Comparison of ENCODE assay signal across 9 mouse cellular contexts in the genomic region with DNA sequence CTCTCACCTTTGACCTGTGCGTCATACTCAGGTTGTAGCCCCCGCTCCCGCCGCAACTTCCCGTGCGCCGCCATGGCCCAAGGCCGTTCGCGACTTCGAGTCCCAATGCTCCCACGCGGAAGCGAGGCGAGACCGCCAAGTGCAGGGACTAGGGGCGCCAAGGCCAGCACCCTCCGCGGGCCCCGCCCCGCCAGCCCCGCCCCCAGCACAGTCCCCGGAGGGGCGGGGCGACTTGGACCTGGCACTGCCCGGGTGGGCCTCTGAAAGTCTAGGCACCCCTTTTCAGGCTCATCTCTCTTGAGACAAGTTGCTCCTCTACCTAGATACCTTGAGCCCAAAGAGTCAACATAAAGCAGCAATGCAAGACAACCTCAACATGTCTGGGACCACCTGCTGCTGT. TPM values are rescaled to one million over a fixed set of nuclear protein-coding genes. Genes with fewer than 3 reads are reported as not detected.
DNase-seq lines count a peak whose midpoint lies in the region; ATAC-seq and TF ChIP-seq lines count a peak whose summit lies in the region.
"Had no signal": no experiment of that assay in that cellular context is flagged by ENCODE, and none has a peak within 500 bp of the region (broad histone marks: within the 10 kb centered on the region; RNA-seq: fewer than 3 reads in every experiment).

No protein-coding gene starts in this region.

- H3K9me3 ChIP-seq in hindbrain, embryonic 10.5 days: no peaks in the 10 kb centered on the region
- no peaks in the 10 kb centered on the region for H3K9me3 ChIP-seq in liver, embryonic 13.5 days (replicated peaks)

- ATAC-seq in liver, embryonic 13.5 days (ENCODE audit: low read depth): peak; percentile 45; the same call in 1 of the 2 replicates

- no peaks in the 10 kb centered on the region for H3K27me3 ChIP-seq in hindbrain, embryonic 10.5 days (ENCODE audit: insufficient read depth, poor library complexity, severe bottlenecking)
- no peaks in the 10 kb centered on the region for H3K27me3 ChIP-seq in liver, embryonic 13.5 days
- H3K27me3 ChIP-seq in small intestine, adult 2 months (ENCODE audit: control insufficient read depth, insufficient read depth, low read length): no peaks in the 10 kb centered on the region

- no peak for TF ChIP-seq CTCF in small intestine, adult 2 months (IDR thresholded peaks at IDR 0.05; ENCODE audit: extremely low read depth, insufficient read length, insufficient replicate concordance, low read depth, low read length)

- 25% methylated on average over 26 of the region's 26 CpGs for WGBS in hindbrain, embryonic 10.5 days
- 8% methylated on average over 21 of the region's 26 CpGs for WGBS in liver, embryonic 13.5 days (ENCODE audit: insufficient replicate concordance)
- 8% methylated on average over 24 of the region's 26 CpGs for WGBS in small intestine, adult 2 months

- no peaks in the 10 kb centered on the region for H3K36me3 ChIP-seq in hindbrain, embryonic 10.5 days
- H3K36me3 ChIP-seq in liver, embryonic 13.5 days: no peaks in the 10 kb centered on the region
- no peaks in the 10 kb centered on the region for H3K36me3 ChIP-seq in small intestine, adult 2 months (ENCODE audit: control insufficient read depth, insufficient read depth, low read length)

- H3K4me3 ChIP-seq in hindbrain, embryonic 10.5 days: peak overlapping the region; percentile 38
- H3K4me3 ChIP-seq in liver, embryonic 13.5 days (replicated peaks): peak overlapping the region; percentile 53
- H3K4me3 ChIP-seq in small intestine, adult 2 months (ENCODE audit: low read depth, low read length): peak overlapping the region; percentile 51

- H3K4me2 ChIP-seq in liver, embryonic 13.5 days: peak overlapping the region; percentile 74

- peaks cover 6% of the 10 kb centered on the region for H3K4me1 ChIP-seq in hindbrain, embryonic 10.5 days (replicated peaks)
- peaks cover 52% of the 10 kb centered on the region for H3K4me1 ChIP-seq in liver, embryonic 13.5 days (replicated peaks)
- peaks cover 4% of the 10 kb centered on the region for H3K4me1 ChIP-seq in small intestine, adult 2 months (ENCODE audit: control insufficient read depth, insufficient read depth, insufficient read length, low read length)

- peak overlapping the region; percentile 69 for H3K9ac ChIP-seq in liver, embryonic 13.5 days

- H3K27ac ChIP-seq in hindbrain, embryonic 10.5 days: peak overlapping the region; percentile 29; the same call in 1 of the 2 replicates
- peak overlapping the region; percentile 76 for H3K27ac ChIP-seq in liver, embryonic 13.5 days
- H3K27ac ChIP-seq in small intestine, adult 2 months (ENCODE audit: insufficient read depth, low read depth, low read length): peak overlapping the region; percentile 86

- DNase-seq in adrenal gland, postnatal 10 days: peak; percentile 41
- DNase-seq in adrenal gland, adult 8-10 months: no peak
- peak; percentile 36 for DNase-seq in ZHBTc4 (ENCODE audit: low read depth, low spot score)
- DNase-seq in hindbrain, embryonic 10.5 days (ENCODE audit: low spot score): no peak
- DNase-seq in liver, embryonic 13.5 days: peak; percentile 39
- DNase-seq in frontal cortex, adult 2 months (ENCODE audit: extremely low spot score in 1 of 2, low spot score in 1 of 2): no peak
- DNase-seq in layer of hippocampus, postnatal 10 days (ENCODE audit: low spot score in 2 of 2): no peak

- no peak for TF ChIP-seq POLR2A in small intestine, adult 2 months (IDR thresholded peaks at IDR 0.05; ENCODE audit: low read depth, low read length)

RNA-seq across cellular contexts. Expression of gene Arhgap4, which starts 10.5 kb away (rescaled TPM):
- 1 to 10 TPM; 7.9 to 9.2 TPM for total RNA-seq in adrenal gland, postnatal 10 days (2021)
- total RNA-seq in adrenal gland, adult 8-10 months (2022): 1 to 10 TPM; 2.4 to 7.7 (median 5.4) TPM
- 2.2 TPM in 2 replicates for polyA plus RNA-seq in hindbrain, embryonic 10.5 days (2016; fragmentation: Nextera tagmentation; extraction: Ambion mirVana)
- polyA plus RNA-seq in liver, embryonic 13.5 days (2015; fragmentation: Nextera tagmentation; extraction: Ambion mirVana): 4.7 and 4.8 TPM in 2 replicates
- polyA plus RNA-seq in small intestine, adult 2 months (2012; rRNA removed): 16.7 and 22.9 TPM in 2 replicates
- 6.4 and 7.3 TPM in 2 replicates for polyA plus RNA-seq in frontal cortex, adult 2 months (2012; rRNA removed)
- 1 to 10 TPM; 4.6 to 5.1 TPM for total RNA-seq in layer of hippocampus, postnatal 10 days (2021)

RNA-seq across cellular contexts. Expression of gene Naa10, which starts 10.6 kb away (rescaled TPM):
- total RNA-seq in adrenal gland, postnatal 10 days (2021): 10 to 100 TPM; 86.5 to 99.0 TPM
- total RNA-seq in adrenal gland, adult 8-10 months (2022): 100 to 1,000 TPM in 1 of 4 experiments, 10 to 100 TPM in 3; 77.6 to 108 (median 89.8) TPM
- polyA plus RNA-seq in hindbrain, embryonic 10.5 days (2016; fragmentation: Nextera tagmentation; extraction: Ambion mirVana): 148 and 159 TPM in 2 replicates
- polyA plus RNA-seq in liver, embryonic 13.5 days (2015; fragmentation: Nextera tagmentation; extraction: Ambion mirVana): 129 and 131 TPM in 2 replicates
- polyA plus RNA-seq in small intestine, adult 2 months (2012; rRNA removed): 33.3 and 50.5 TPM in 2 replicates
- 77.6 and 80.3 TPM in 2 replicates for polyA plus RNA-seq in frontal cortex, adult 2 months (2012; rRNA removed)
- 10 to 100 TPM; 69.8 to 72.9 TPM for total RNA-seq in layer of hippocampus, postnatal 10 days (2021)

RNA-seq across cellular contexts. Expression of gene L1cam, which starts 15.3 kb away (rescaled TPM):
- total RNA-seq in adrenal gland, postnatal 10 days (2021): 10 to 100 TPM in 1 of 2 experiments, 1 to 10 TPM in 1; 9.9 to 24.7 TPM
- 10 to 100 TPM; 10.1 to 25.3 (median 16.7) TPM for total RNA-seq in adrenal gland, adult 8-10 months (2022)
- 13.4 and 26.1 TPM in 2 replicates for polyA plus RNA-seq in hindbrain, embryonic 10.5 days (2016; fragmentation: Nextera tagmentation; extraction: Ambion mirVana)
- polyA plus RNA-seq in liver, embryonic 13.5 days (2015; fragmentation: Nextera tagmentation; extraction: Ambion mirVana): 0.16 and 0.19 TPM in 2 replicates
- polyA plus RNA-seq in small intestine, adult 2 months (2012; rRNA removed): 7.9 and 20.8 TPM in 2 replicates
- 88.7 and 113 TPM in 2 replicates for polyA plus RNA-seq in frontal cortex, adult 2 months (2012; rRNA removed)
- 100 to 1,000 TPM; 333 to 351 TPM for total RNA-seq in layer of hippocampus, postnatal 10 days (2021)

RNA-seq across cellular contexts. Expression of gene Avpr2, which starts 19.3 kb away (rescaled TPM):
- total RNA-seq in adrenal gland, postnatal 10 days (2021): not detected
- total RNA-seq in adrenal gland, adult 8-10 months (2022): not detected
- polyA plus RNA-seq in hindbrain, embryonic 10.5 days (2016; fragmentation: Nextera tagmentation; extraction: Ambion mirVana): 0.16 TPM in 1 of 2 replicates, not detected in the other
- 0.06 and 0.10 TPM in 2 replicates for polyA plus RNA-seq in liver, embryonic 13.5 days (2015; fragmentation: Nextera tagmentation; extraction: Ambion mirVana)
- polyA plus RNA-seq in small intestine, adult 2 months (2012; rRNA removed): 0.09 TPM in 1 of 2 replicates, not detected in the other
- not detected in 2 replicates for polyA plus RNA-seq in frontal cortex, adult 2 months (2012; rRNA removed)
- not detected for total RNA-seq in layer of hippocampus, postnatal 10 days (2021)
- total RNA-seq: heart, adult 18-20 months had no signal

RNA-seq across cellular contexts. Expression of gene Renbp, which starts 19.5 kb away (rescaled TPM):
- total RNA-seq in adrenal gland, postnatal 10 days (2021): 10 to 100 TPM; 17.4 to 19.2 TPM
- total RNA-seq in adrenal gland, adult 8-10 months (2022): 10 to 100 TPM; 17.7 to 51.7 (median 30.5) TPM
- polyA plus RNA-seq in hindbrain, embryonic 10.5 days (2016; fragmentation: Nextera tagmentation; extraction: Ambion mirVana): 20.6 and 25.8 TPM in 2 replicates
- 17.5 TPM in 2 replicates for polyA plus RNA-seq in liver, embryonic 13.5 days (2015; fragmentation: Nextera tagmentation; extraction: Ambion mirVana)
- 2.4 and 4.2 TPM in 2 replicates for polyA plus RNA-seq in small intestine, adult 2 months (2012; rRNA removed)
- polyA plus RNA-seq in frontal cortex, adult 2 months (2012; rRNA removed): 9.2 and 10.0 TPM in 2 replicates
- total RNA-seq in layer of hippocampus, postnatal 10 days (2021): 1 to 10 TPM; 3.9 to 7.1 TPM

Comparison
In these comparisons a context has a peak if more than half of its experiments do, and no peak if none do; other contexts are left out.
1. DNase-seq: peak in adrenal gland, postnatal 10 days (single experiment), ZHBTc4 (single experiment) and liver, embryonic 13.5 days (single experiment); none in adrenal gland, adult 8-10 months (single experiment), hindbrain, embryonic 10.5 days (single experiment), frontal cortex, adult 2 months (0 of 2) and layer of hippocampus, postnatal 10 days (0 of 2).
2. H3K27ac ChIP-seq: peak in every context shown above with its lines; median percentile 86 in small intestine, adult 2 months; 76 in liver, embryonic 13.5 days; 29 in hindbrain, embryonic 10.5 days.
3. Peak in every context shown above with its lines, with median percentiles within 50 percentile points of each other: H3K4me3 ChIP-seq.